Mouse (Mus musculus) mouse embryonic stem cell (cell line): ENCODE results near the gene Ablim1.

Experiments used
- in situ Hi-C, 2 experiments: fragments of 300-500 bp; cut with MboI; formaldehyde crosslinking; loops; 1 replicate in 1 of 2; 3 replicates in 1 of 2; pipeline ENCODE4 v1.14.3; 2019 to 2020; ENCODE audit warnings: low sequenced_read_pairs in 2 of 2, low pct_unique_long_range_greater_than_20kb in 1 of 2, mixed read lengths in 1 of 2; ENCODE audit not compliant: unreplicated experiment in 1 of 2

Ablim1 gene

DNA sequence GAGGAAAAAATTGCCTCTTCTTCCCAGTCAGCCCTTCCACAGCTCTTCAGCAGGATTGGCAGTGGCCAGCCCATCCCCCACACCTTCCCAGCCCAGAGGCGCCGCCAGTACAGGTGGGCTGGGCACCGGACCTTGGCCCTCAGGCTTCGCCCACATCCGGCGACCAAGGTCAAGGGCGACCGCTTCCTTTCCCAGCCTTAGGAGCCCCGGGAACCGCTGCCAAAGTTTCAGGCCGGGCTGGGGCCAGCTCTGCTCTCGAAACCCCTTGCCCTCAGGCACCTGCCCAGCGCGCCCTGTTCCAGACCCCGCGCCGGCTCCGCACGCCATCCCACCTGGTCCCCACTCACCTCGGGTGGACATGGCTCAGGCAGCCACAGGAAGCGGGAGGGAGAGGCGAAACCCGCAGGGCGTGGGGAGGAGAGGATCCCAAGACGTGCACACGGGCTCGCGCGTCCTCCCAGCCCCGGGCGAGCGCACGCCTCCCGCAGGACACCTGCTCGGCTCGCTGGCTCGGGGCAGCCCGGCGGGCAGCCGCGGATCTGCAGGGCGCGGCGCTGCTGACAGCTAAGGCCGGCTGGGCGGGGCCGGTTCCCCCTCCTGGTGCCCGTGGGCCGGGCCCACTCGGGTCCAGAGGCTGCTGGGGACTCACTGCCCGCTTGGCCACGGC lies at the start of gene Ablim1:
TSS of gene Ablim1 (minus strand) at position 574 of the 667 bp plus-strand sequence.
- in situ Hi-C loops: loop anchor here in 1 of 2 experiments (25.0 kb wide), 1 partner anchor 402 kb away; no protein-coding TSS in a partner anchor

GRCm38 (mm10) chr19:57363538-57363937 lies 48.8 kb upstream of the Ablim1 start:
- in situ Hi-C loops: no loop called here

GRCm38 (mm10) chr19:57363076-57363475 lies 48.4 kb upstream of the Ablim1 start:
- in situ Hi-C loops: no loop called here

GRCm38 (mm10) chr19:57362586-57362985 lies 47.9 kb upstream of the Ablim1 start:
- in situ Hi-C loops: no loop called here

- in situ Hi-C loops: no loop called here
Observed at GRCm38 (mm10) chr19:57361939-57362307, 47.2 kb upstream of the Ablim1 start.

DNA sequence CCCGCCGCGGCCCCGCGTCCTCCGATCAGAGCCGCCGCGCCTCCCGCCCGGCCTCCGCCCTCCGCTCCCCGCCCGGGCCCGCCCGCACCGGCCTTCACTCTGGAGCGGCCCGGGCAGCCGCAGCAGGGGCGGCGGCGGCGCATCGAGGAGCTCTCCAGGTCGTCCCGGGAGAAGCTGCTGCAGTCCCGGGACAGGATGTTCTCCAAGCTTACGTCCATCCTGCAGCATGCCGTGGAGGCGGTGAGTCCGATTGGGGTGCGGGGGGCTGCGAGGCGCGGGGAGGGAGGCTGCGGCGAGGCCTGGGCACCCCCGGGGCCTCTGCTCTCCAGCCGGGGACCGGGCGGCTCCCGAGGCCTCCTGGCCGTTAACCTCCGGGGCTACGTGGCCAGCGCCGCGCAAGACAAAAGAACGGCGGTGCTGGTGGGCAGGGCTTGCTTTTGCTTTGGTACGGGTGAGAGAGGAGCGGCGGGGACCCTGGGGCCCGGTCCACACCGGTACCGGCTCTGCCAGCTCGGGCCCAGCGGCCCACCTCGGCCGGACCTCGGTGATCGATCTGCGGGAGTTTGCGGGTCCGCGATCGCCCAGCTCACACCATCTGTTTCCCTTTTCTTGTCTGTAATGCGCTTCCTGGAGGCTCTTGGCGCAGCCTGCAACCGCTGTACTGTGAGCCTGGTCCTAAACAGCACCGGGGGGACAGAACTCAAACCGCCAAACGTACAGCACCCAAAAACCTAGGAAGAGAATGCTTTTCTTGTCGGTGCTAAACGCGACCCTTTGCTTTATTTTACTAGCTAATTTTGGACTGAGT lies 46.6 kb upstream of the Ablim1 start:
- in situ Hi-C loops: no loop called here

DNA sequence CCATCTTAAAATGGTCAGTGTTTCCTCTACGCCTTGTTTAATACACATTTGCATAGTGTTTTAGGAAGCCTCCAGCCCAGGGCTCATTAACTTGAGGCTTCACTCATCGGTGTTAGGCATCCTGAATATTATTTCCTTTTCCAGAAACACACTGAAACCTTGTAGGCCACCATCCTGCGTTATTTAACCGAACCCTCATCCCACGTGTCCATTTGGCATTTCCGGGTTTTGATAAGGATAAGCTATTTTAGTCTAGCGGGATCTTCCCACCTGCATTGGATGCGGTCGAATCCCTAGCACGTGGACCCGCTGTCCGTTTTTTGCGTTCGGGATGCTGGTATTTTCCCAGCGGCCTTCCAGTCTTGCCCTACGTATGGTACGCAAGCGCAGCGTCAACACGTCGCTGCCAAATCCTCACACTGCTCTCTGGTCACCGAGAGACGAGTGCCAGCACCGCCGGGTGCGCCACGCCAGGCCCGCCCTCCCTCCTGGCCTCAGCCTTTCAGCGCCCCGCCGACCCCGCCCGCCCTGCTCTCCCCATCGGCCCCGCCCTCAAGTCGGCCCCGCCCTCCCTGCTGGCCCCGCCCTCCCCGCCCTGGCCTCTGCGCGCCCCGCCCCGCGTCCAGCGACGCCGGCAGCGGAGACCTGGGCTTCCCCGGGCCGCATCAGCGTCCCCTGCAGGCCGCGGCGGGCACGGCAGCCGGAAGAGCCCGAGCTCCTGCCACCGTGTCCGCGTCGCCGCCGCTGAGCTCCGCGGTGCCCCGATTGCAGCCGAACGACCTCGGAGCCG lies 45.8 kb upstream of the Ablim1 start, which contains the start of gene Fam160b1:
TSS of gene Fam160b1 (plus strand) at position 340 of the 790 bp plus-strand sequence.
- in situ Hi-C loops: no loop called here

GRCm38 (mm10) chr19:57359701-57360326 lies 45.1 kb upstream of the Ablim1 start:
- in situ Hi-C loops: no loop called here

- in situ Hi-C loops: no loop called here
Observed at GRCm38 (mm10) chr19:57358836-57359598, 44.3 kb upstream of the Ablim1 start.

GRCm38 (mm10) chr19:57358322-57358721 lies 43.6 kb upstream of the Ablim1 start:
- in situ Hi-C loops: no loop called here

DNA sequence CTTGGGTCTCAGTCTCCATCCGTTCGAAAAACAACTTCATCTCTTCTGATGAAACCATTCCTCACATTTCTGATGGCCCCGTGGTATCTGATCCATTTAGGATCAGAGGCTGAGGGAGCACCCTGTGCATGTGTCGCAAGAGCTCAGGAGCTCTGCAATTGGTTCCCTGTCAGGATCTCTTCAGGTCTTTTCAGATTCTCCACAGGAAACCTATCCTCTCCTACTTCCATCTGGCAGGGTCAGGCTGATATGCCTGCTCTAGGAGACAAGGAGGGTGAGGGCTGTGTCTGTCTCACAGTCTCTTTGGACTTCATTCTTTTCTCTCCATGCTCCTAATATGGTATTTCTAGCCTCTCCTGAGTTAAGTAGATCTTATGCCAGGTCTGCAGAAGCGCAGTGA lies 43.1 kb upstream of the Ablim1 start:
- in situ Hi-C loops: no loop called here

- in situ Hi-C loops: no loop called here
Observed at GRCm38 (mm10) chr19:57357244-57357643, 42.5 kb upstream of the Ablim1 start.

GRCm38 (mm10) chr19:57356273-57356672 lies 41.6 kb upstream of the Ablim1 start:
- in situ Hi-C loops: no loop called here

DNA sequence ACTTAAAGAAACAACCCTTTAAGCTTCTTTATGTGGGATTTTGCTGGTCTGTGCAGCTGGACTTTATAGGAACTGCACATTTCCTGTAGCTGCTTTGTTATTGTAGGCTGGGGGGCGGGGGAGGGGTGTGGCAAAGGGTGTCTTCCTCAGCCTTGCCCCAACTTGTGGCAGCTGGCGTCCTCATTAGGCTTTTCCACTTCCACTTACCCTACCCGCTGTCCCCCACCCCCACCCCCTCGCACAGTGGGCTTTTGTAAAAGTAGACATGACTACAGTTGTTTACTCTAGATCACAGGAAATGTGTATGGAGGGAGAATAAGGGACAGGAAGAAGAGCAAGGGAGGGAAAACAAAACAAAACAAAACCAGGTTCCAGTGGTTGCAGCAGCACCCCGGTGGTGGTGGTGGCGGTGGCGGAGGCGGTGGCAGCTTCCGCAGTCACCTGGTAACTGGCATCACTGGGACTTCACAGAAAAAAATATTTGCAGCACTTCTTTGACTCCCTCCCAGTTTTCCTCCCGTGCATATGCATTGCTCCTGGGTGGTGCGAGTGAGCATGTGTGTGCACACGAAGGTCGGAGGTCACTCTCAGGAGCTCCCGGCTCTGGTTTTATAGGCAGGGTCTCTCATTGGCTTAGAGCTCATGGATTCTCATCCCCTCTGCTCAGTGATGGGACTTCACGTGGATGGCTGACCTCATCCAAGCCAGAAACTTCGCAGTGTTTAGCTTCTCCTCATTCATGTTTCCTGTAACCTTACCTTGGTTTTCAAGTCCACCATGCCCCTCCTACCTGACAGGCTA lies 40.9 kb upstream of the Ablim1 start:
- in situ Hi-C loops: no loop called here

DNA sequence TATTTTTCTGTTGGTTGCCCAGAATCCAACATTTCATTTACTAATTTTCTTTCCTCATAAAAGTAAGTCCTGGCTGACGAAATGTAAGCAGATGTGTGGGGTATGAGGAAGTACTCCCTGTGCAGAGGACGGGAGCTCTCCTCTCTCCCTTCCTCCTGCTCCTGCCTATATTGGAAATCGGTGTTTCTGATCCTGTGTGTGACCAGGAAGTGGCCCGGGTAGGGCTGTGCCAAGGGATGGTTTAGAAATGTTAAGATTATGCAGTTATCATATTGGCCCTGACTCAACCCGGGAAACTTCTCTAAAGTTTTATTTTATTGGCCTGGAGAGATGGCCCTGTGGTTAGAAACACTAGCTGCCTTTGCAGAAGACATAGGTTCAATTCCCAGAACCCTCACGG lies 40.0 kb upstream of the Ablim1 start:
- in situ Hi-C loops: no loop called here

DNA sequence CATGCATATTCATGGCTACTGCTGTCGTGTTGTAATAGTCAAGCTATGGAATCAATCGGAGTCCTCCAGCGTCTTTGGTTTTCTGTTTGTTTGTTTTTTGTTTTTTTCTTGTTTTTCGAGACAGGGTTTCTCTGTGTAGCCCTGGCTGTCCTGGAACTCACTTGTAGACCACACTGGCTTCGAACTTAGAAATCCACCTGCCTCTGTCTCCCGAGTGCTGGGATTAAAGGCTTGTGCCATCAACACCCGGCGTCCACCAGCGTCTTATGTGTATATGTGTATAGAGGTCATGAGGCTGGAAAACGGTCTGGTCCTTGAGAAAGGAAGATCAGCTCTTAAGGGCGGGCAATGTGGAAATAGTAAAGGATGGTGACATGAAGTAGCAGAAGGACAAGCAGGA lies 39.3 kb upstream of the Ablim1 start:
- in situ Hi-C loops: no loop called here

- in situ Hi-C loops: no loop called here
Observed at GRCm38 (mm10) chr19:57353228-57353627, 38.5 kb upstream of the Ablim1 start.
